Mouse (Mus musculus) megakaryocyte, embryonic 14.5 days (primary cell): ENCODE measurements around the gene Cd300a.

Source experiments
- FLI1 ChIP-seq: IDR thresholded peaks from 2 replicates; pipeline ENCODE4 v1.6.1; 2012; ENCODE audit warnings: low read length, inconsistent platforms, mixed read lengths
- GATA1 ChIP-seq: IDR thresholded peaks from 3 replicates; pipeline ENCODE4 v1.6.1; 2012; ENCODE audit warnings: mixed read lengths, low read length, inconsistent platforms, borderline replicate concordance

DNA sequence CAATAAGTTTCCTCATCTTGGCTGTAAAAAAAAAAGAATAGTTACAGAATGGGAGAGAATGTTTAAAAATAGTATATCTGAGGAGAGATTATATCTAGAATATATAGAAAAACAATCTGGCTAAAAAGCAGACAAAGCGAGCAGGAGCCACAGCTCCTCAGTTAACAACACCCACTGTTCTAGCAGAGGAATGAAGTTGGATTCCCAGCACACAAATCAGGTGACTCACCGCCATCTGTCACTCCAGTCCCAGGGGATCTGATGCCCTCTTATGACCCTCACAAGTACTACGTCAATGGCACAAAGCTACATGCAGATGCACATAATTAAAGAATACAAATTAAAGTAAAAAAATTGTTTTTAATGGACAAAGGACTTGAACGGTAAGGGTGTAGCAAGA lies 32.6 kb downstream of the Cd300a start:
- TF ChIP-seq GATA1: no peak
- TF ChIP-seq FLI1: no peak
